Mouse (Mus musculus) ES-Bruce4 (cell line): ENCODE results near the gene Fmnl2.

ENCODE experiments used
- CTCF ChIP-seq: IDR thresholded peaks from one replicate; pipeline ENCODE4 v1.8.1; 2011; ENCODE audit warnings: low read depth, low read length
- EP300 ChIP-seq: IDR thresholded peaks from 2 replicates; pipeline ENCODE4 v1.6.1; 2011; ENCODE audit warnings: low read depth, low read length; ENCODE audit not compliant: insufficient read depth
- POLR2A ChIP-seq: IDR thresholded peaks from one replicate; pipeline ENCODE4 v1.8.1; 2011; ENCODE audit warnings: low read length; ENCODE audit not compliant: insufficient read depth

DNA sequence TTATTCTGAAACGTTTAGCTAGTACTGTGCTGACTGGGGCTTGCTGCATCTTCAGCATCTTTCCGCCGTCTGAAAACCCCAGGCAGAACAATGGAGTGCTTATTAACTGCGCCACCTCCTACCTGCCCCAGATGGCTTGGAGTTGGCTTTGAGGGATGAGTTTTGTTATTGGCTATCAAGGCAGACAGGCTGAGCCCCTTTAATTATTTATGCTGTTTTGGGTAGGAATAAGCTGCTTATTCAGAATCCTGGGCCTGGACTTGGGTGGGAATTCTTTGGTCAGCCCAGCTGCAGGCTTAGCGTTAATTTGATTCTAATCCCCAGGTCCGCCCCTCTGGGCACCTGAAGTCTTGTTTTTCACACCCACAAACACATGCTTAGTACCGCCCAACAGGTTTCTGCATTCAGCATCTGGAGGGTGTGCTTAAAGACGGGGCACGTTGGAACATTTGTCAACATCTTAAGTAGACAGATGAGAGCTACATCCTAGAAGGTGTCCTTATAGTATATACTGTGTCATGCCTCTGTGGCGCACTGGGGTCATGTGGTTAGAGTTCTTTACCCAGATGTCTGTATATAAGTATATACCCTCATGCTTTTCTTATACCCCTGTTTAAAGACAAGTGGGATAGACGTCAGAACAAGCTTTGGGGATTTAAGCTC is 89.0 kb downstream of the Fmnl2 start:
- no peak for TF ChIP-seq CTCF
- no peak for TF ChIP-seq POLR2A
- no peak for TF ChIP-seq EP300
